Mouse (Mus musculus): Measurements from ENCODE around the gene Cdiptos. TPM values are rescaled to one million over a fixed set of nuclear protein-coding genes. Genes with fewer than 3 reads are reported as not detected.

The Cdiptos gene
- total RNA-seq, 2 experiments from 2014 or later, result 3.3 to 4.9 TPM

GRCm38 (mm10) chr7:126978841-126979240, 2.9 kb upstream of the Cdiptos start:
- no peak for ATAC-seq (ENCODE audit: poor library complexity, severe bottlenecking)

DNA sequence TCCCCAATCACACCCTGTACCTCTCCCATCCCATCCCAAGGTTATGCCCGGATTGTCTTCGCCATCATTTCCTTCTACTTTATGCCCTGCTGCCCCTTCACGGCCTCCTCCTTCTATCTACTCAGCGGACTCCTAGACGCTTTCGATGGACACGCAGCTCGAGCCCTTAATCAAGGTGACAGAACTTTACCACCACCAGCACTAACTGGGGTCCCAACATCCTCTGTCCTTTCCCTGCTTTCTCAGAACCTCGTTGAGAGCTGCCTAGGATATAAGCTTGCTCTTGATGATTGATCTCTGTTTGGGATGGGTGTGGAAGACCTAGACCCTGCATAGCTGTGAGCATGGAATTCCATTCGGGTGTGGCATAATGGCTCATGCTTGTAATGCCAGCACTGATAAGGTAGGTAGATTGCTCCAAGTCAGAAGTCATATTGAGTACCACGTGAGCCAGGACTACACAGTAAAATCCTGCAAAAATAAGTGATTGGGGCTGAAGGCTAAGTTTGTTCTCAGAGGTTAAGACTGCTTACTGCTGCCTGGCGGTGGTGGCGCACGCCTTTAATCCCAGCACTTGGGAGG, 1.1 kb upstream of the Cdiptos start:
- no peak for ATAC-seq (ENCODE audit: poor library complexity, severe bottlenecking)

DNA sequence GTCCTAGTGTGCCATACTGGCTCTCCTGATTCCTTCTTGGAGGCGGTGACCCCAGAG, 177 bp downstream of the Cdiptos start, which contains the start of gene Cdipt:
Cdipt (plus strand) TSS at position 22 of the 57 bp plus-strand sequence.
- ATAC-seq (ENCODE audit: poor library complexity, severe bottlenecking), result no peak

DNA sequence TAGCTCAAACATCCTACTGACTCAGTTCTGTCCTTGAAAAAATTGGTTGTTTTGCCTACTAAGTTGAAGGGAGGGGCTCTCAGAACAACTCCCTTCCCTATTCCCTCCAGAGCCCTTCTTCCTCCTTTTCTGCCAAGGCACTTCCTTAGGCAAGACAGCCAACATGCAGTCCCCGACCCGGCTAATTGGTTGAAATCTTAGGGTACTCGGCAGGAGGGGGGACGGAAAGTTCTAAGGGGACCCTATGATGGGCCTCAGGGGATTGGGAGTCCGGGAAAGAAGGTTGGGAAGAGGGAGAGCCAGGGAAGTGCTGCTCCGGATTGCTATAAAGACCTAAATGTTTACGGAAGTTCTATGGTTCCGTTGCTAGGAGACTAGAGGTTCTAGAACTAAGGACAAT, 405 bp downstream of the Cdiptos start:
- peak; percentile 53 for ATAC-seq (ENCODE audit: poor library complexity, severe bottlenecking)

DNA sequence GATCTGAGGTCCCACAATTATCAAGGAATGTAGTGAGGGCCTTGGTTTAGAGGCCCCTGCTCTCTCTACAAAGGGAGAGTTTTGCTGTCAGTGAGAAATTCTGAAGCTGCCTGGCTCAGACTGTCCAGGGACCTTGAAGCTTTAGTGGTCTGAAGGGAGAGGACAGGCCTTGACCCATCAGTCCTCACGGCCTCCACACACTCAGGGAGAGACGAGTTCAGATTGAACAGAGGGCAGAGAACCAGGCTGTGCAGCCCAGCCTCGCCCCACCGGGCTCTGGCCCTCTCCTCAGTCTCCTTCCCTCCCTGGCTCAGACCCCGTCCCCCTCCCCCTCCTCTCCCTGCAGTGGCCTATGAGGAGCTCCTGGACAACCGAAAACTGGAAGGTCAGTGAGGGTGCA, 8.5 kb downstream of the Cdiptos start:
- ATAC-seq (ENCODE audit: poor library complexity, severe bottlenecking), result no peak

DNA sequence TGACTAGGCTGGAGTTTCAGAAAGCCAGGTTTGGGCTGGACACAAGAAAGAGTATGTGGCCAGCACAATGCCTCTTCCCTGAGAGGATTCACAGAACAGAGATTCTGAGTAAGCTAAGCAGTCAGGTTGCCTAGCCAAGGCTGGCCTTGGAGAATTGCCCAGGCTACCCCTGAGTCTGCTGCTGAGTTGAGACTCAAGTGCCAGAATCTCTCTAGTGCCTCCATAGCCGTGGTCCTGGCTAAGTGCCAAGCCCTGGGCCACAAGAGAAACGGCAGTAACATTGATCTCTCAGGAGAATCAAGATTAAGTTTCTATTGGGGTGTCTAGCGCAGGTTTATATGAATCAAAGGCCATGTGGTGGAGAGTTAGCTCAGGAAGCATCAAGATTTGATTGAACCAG, 10.3 kb downstream of the Cdiptos start:
- no peak for ATAC-seq (ENCODE audit: poor library complexity, severe bottlenecking)

DNA sequence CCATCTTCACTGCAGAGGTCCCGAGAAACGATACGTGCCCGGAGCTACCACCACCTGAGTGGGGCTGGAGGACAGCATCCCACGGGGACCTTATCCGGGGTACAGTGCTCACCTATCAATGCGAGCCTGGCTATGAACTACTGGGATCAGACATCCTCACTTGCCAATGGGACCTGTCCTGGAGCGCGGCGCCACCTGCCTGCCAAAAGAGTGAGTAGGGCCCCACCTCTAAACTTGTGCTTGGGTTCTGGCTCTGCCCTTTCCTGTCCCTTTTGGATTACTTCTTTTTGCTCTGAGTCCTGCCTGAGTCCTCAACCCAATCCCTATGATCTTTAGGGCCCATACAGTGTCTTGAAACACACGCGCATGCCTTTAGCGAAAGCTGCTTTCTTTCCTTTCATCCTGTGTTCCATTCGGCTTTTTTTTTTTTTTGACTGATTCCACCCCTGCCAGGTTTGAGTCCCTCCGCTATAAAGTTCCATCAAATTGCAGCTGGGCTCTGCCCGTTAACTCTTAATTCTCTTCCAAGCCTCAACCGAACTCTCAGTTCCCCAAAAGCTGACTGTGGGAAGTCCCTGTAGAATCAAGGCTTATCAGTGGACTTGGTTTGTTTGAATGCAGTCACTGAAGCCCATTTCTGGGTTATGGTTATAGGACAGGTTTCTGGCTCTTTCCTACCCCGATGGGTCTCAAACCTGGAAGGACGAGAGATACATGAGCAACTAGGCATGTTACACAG, 12.2 kb downstream of the Cdiptos start:
- peak; percentile 40; the same call in 1 of the 2 replicates for ATAC-seq (ENCODE audit: poor library complexity, severe bottlenecking)

GRCm38 (mm10) chr7:126961965-126962364, 13.9 kb downstream of the Cdiptos start:
- ATAC-seq (ENCODE audit: poor library complexity, severe bottlenecking), result no peak

GRCm38 (mm10) chr7:126961095-126961494, 14.8 kb downstream of the Cdiptos start:
- ATAC-seq (ENCODE audit: poor library complexity, severe bottlenecking), result no peak

GRCm38 (mm10) chr7:126959780-126960179, 16.1 kb downstream of the Cdiptos start:
- ATAC-seq (ENCODE audit: poor library complexity, severe bottlenecking), result peak; percentile 33

DNA sequence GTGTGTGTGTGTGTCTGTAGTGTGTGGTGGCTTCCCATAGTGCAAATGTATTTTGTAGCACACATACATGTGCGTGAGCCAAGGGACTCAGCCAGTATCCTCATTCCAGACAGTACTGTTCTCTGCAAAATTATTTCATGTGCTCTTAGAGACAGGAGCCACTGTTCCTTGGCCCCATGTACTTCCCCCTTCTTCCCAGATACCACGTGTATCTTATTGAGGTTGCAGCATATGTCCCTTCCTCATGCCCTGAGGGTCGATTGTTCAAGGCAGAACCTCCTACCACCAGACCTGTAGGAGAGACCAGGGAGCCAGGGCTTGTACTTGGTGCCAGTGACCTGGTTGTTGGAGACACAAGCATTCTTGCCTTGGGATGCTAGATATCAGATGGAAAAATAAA, 20.8 kb downstream of the Cdiptos start:
- ATAC-seq (ENCODE audit: poor library complexity, severe bottlenecking), result no peak

- ATAC-seq (ENCODE audit: poor library complexity, severe bottlenecking), result no peak
Measured at GRCm38 (mm10) chr7:126952646-126953045, 23.3 kb downstream of the Cdiptos start.

DNA sequence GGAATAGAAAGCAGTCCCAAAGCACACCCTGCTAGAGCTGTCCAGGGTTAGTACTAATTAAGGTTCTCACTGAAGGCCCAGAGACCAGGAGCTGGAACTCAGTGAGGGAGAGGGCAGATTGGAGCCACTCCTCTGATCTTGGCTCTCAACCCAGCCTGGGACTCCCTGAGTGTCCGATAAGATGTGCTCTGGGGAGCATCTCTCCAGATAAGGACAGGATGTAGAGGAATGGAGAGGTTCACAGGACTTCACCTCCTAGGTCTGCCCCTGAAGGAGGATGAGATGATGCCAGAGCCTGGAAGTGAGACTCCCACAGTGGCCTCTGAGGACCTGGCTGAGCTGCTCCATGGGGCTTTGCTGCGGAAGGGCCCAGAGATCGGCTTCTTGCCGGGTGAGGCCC, 24.2 kb downstream of the Cdiptos start:
- ATAC-seq (ENCODE audit: poor library complexity, severe bottlenecking), result no peak

- ATAC-seq (ENCODE audit: poor library complexity, severe bottlenecking), result no peak
Measured at GRCm38 (mm10) chr7:126950647-126951615, 25.0 kb downstream of the Cdiptos start.

DNA sequence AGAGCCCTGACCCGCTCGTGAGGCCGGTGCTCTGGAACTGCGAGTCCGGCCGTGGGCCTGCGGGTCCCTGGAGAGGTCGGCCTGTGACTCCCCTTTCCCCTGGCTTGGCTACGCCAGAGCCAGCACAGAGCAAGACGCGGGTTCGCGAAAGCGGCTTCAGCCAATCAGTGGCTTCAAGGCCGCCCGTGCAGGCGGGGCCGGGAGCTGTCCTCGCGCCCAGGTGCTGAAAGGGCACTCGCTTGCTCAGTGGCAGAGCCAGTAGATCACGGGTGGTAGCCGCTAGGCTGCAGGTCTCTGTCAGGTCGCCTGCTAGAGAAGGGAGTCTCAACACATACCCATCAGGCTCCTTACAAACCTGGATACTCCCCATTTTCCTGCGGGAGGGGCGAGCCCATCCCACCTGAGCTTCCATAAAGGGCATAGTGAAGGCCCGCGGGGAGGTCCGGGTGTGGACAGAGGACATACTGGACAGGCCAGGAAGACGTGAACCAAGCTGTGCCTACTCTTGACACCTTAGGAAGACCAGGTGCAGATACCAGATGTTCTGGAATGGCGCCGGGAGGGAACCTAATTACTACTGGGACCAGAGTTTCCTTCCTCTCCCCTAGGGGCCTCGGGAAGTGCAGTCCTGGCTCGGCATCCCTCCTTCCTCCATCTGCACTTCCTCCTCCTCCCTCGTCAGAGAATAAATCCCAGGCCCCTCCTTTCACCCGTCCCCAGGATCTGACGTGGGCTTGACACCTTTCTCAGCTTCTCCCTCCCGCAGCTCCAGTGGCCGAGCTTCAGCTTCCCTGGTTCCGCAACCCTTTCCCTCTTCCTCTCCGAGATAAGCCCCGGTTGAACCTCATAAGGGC, 25.9 kb downstream of the Cdiptos start, which contains the start of gene Sez6l2:
Sez6l2 (plus strand) TSS at position 771 of the 854 bp plus-strand sequence.
- peak; percentile 96 for ATAC-seq (ENCODE audit: poor library complexity, severe bottlenecking)

- ATAC-seq (ENCODE audit: poor library complexity, severe bottlenecking), result no peak
Measured at GRCm38 (mm10) chr7:126949403-126949792, 26.5 kb downstream of the Cdiptos start, which contains the start of gene Asphd1. TSS of gene Asphd1 (minus strand) at chr7:126949582.

DNA sequence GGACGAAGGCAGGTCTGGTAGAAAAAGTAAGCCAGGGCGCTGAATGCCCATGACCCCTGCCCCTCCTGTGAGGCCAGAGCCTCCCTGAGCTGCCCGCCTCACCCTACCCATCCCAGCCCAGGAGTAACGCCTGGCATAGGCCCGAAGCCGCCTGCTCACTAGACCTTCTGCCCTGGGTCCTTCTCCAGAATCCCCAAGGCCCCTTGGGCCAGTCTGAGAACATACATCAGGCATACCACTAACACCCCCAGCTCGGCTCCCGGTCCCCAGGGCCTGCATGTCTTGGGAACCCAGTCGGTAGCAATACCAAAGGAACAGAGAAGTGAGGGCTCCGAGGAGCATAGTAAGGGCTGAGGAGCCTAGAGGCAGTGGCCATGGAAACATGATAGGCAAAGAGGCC, 27.3 kb downstream of the Cdiptos start:
- ATAC-seq (ENCODE audit: poor library complexity, severe bottlenecking), result no peak

GRCm38 (mm10) chr7:126946530-126946929, 29.4 kb downstream of the Cdiptos start:
- ATAC-seq (ENCODE audit: poor library complexity, severe bottlenecking), result peak; percentile 62; the same call in 1 of the 2 replicates

DNA sequence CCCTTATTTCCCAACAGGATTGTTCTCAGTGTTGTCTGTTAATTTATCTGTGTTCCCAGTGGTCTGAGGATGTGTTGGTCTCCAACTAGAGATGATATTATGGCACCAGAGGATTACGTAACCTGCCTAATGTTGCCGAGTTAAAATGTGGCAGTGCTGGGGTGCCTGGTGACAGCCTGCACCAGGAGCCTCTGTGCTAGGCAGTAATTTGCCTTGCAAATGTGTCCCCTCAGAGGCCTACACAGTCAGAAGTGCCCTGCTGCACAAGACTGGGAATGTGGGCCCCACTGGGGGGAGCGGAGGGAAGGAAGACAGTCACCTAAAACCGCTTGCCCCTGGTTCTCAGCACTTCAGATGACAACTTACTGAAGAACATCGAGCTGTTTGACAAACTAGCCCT, 34.1 kb downstream of the Cdiptos start:
- no peak for ATAC-seq (ENCODE audit: poor library complexity, severe bottlenecking)

DNA sequence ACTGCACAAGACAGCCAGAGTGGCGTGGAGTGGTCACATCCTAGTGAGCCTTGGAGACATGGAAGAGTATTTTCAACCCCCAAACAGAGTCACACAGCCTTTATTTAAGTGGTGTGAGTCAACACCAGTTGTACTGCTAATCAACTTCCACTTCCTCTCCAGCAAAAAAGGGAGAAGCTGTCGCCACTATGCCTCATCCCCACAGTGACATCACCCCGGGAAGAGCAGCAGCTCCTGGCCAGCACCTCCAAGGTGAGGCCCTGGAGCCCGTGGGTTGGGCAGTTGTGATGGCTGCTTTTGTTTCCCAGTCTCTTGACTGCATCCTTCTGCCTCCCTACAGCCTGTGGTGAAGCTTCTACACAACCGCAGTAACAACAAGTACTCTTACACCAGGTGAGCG, 34.7 kb downstream of the Cdiptos start:
- ATAC-seq (ENCODE audit: poor library complexity, severe bottlenecking), result peak; percentile 66

DNA sequence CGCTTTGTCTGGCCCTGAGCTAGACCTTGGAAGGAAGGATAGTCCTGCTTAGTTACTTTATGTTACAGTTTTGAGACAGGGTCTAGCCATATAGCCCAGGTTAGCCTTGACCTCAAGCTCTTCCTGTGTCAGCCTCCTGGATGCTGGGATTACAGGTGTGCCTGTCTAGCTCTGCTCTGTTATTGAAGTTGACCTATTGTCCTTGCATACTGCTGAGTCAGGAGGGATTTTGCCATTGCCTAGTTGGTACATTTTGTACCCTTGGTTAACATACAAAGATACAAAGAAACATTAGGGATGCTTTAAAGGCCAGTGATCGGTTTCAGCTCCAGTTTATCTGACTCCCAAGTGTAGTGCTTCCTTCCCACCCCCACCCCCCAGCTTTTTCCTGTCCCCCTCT, 43.2 kb downstream of the Cdiptos start:
- no peak for ATAC-seq (ENCODE audit: poor library complexity, severe bottlenecking)
